Mouse (Mus musculus) spleen, postnatal 14 days (tissue): Measurements from ENCODE around the gene Ccdc65.
"Not testable (repeated sequence)": the region's sequence is repeated elsewhere in the genome, so short reads cannot be mapped to it uniquely, and the experiment has no call there.

Experiments
- DNase-seq, 2 experiments: peaks; one replicate each; pipeline ENCODE4 v3.0.0; 2021 to 2022; ENCODE audit warnings: low spot score in 2 of 2

Gene Ccdc65

GRCm38 (mm10) chr15:98737881-98738280 is 29.9 kb downstream of the Ccdc65 start:
- peak in 1 of 2 experiments; percentile 31 for DNase-seq

- DNase-seq: no peak
These were observed 30.8 kb downstream of the Ccdc65 start for GRCm38 (mm10) chr15:98738796-98739195.

DNA sequence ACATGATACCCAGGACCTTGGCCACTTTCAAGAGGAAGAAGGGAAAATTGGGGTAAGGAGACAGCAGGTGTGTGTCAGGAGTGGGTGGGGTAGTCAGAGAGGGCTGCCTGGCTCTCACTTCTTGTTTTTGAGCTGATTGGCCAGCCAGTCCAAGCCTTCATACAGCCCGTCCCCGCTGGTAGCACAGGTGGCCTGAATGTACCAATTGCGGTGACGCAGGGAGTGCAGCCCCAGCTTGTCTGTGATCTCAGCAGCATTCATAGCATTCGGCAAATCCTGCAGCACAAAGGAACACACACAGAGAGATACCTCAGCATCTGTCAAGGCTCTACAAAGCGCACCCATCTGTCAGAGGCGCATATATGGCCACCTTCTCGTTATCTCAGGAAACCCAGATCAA is 32.2 kb downstream of the Ccdc65 start:
- DNase-seq: no peak

DNA sequence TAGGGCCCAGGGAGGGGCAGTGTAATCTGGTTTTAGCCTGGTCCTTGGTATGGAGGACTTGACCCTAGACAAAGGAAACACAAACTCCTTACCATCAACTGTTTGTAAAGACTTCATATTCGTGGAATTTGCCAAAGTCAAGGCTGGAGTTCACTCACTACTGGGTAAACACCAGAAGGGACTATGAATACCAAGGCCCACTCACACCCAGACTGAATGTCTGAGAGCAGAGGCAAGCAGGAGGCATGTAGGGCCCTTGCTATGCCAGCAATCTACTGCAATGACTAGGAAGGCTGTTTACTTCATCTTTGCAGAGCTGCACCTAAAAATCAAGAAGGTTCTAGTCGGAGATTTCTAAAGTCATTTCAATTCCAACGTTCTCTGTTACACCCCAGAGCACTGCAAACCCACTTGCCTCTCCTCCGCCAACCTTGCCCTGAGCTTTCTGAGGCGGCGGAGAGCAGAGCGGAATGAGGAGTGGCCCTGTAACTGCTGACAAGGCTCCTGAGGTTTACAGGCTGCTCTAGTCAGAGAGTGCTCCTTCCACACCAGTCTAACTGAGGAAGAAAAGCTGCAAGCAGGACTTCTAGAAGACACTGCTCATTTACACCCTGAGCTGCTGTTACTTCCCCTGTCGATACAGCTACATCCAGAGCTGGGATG is 34.9 kb downstream of the Ccdc65 start:
- no peak for DNase-seq

DNA sequence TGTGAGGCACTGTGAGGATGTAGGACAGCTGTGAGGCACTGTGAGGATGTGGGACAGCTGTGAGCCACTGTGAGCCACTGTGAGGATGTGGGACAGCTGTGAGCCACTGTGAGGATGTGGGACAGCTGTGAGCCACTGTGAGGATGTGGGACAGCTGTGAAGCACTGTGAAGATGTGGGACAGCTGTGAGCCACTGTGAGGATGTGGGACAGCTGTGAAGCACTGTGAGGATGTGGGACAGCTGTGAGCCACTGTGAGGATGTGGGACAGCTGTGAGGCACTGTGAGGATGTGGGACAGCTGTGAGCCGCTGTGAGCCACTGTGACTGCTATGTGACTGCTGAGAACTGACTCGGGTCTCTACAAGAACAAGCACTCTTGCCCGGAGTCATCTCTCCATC is 35.9 kb downstream of the Ccdc65 start:
- not testable (repeated sequence) for DNase-seq

DNA sequence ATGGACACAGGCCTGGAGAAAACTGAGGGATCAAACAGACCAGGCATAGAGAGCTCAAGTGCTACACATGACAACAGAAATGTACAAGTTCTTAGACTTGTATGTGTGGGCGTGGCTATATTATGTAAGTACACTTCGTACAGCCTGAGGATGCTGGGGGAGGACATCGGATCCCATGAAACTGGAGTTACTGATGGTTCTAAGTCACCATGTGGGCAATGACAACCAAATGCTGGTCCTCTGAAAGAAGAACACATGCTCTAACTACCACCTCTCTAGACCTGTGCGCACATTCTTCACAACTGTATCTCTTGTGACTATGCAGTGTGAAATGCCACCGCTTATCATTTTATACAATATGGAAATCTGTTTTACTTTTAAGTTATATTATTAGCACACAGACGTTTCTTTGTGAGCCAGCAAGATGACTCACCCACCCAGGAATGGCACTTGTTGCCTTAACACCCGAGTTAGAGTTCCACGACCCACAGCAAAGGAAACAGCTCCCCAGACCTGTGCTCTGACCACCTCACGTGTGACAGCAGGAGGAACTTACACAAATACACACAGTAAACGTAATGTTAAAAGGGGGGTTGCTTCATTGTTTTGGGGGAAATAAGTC is 38.4 kb downstream of the Ccdc65 start:
- no peak for DNase-seq

GRCm38 (mm10) chr15:98747296-98747695 is 39.3 kb downstream of the Ccdc65 start:
- no peak for DNase-seq

DNA sequence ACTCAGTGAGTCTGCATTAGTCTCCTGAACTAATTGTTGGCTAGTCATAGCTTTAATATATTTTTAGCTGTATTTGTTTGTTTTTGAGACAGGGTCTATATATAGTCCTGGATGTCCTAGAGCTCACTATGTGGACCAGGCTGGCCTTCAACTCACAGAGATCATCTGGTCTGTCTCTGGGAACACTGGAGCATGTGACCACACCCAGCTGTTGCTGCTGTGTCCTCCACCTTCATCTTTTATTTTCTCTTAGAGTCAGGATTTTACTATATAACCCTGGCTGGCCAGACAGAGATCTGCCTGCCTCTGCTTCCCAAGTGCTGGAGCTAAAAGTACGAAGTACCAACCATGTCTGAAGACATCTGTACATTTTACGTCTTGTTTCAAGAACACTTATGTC is 41.1 kb downstream of the Ccdc65 start:
- DNase-seq: no peak

DNA sequence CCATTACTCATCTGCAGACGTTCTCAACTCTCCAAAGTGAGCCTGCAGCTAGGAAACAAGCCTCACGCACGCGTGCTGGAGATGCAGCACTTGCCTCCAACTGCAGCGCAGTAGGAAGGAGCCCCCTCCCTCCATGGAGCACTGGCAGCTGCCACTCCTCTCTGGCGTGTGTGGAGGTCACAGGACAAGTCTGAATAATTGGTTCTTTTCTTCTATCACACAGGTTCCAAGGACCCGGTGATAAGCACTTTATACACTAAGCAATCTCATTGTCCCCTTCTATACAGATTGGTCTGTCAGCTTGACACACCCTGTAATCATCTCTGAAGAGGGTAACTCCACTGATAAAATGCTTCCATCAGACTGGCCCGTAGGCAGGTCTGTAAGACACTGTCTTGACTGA is 45.0 kb downstream of the Ccdc65 start:
- no peak for DNase-seq

DNA sequence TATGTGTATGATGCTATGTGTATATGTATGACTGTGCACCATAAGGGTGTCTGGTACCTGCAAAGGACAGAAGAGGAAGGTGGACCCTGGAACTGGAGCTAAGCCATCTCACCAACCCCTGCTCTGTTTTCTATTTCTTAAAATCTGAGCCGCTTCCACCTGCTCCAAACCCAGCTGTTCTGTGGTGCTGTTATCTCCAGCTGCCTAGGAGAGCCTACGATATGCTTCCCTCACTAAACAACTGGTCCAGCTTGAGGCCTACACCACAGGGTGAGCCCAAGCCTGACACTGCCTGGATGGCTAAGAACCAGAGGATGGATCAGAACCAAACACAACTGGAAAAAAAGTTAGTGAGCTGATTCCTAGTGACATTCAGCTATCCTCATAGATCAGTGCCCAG is 46.1 kb downstream of the Ccdc65 start:
- DNase-seq: no peak

DNA sequence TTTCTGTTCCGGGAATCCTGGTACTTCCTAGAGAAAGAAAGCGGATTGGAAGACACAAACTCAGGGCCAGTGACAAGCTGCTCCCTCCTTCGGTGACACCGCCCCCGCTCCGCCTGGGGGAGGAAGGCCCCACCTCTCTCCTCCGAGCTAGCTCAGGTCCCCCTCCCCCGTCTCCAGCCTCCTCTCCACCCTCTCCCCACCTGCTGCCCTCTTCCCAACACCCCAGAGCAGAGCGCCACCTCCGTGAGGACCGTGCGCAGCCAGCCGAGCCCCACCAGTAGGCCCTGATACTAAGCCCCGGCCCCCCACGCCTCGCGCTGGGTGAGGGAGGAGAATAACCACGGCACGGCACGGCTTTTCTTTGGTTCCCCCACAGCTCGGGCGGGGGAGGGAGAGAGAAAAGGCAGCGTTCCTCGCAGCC is 54.2 kb downstream of the Ccdc65 start:
- DNase-seq: peak; percentile 19 to 40

GRCm38 (mm10) chr15:98762670-98763529 is 54.9 kb downstream of the Ccdc65 start, which contains the start of gene Arf3:
Gene Arf3, minus strand, starts transcription at chr15:98763214.
- peak; percentile 85 to 92 for DNase-seq

DNA sequence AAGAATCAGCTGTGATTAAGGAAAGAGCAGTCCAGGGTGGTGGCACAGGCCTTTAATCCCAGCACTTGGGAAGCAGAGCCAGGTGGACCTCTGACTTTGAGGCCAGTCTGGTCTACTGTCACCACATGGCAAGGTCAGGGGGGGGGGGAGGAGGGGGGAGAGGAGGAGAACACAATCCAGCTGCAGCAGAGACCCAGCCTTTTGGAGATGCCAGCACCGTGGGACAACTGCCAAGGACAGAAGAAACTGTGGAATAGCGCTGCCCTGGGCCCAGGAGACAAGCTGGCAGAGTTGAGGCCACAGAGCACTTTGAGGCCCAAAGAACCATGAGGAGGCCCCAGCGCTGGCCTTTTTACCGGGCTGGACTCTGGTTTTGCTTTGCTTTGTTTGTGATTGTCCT is 57.9 kb downstream of the Ccdc65 start:
- DNase-seq: no peak

DNA sequence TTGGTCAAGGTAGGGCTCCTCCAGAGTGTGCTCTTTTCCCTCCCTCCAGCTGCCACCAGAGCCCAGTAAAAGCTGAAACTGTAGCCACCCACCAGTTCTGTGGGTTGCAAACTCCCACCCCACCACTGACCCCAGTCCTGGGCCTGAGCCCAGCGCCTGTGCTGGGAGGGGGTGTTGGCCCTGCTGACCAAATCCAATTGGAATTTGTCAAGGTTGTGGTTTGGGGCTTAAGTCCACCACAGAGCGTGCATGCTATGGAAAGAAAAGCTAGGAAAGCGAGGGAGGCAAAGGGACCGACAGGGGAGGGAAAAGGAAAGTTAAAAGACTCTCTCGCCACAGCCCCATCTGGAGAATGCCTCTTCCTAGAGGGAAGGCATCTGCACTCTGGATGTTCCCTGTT is 60.3 kb downstream of the Ccdc65 start:
- DNase-seq: no peak

- no peak for DNase-seq
These were observed 63.9 kb downstream of the Ccdc65 start for GRCm38 (mm10) chr15:98771813-98772425.

GRCm38 (mm10) chr15:98772511-98773211 is 64.7 kb downstream of the Ccdc65 start:
- peak in 1 of 2 experiments; percentile 9 for DNase-seq
